Mouse (Mus musculus) stomach, embryonic 14.5 days (tissue): Measurements from ENCODE around the gene Dact3. TPM values are rescaled to one million over a fixed set of nuclear protein-coding genes. Genes with fewer than 3 reads are reported as not detected.

Experiments used
- ATAC-seq: fragments of 200-750 bp; cut with Nextera tagmentation; 2 replicates; pipeline ENCODE4 v1.8.0; 2017; ENCODE audit warnings: low read depth, moderate TSS enrichment; ENCODE audit not compliant: insufficient number of reproducible peaks, insufficient read depth, low FRiP score
- H3K27ac ChIP-seq: fragments of 300-500 bp; sonication (generic); 2 replicates; pipeline ENCODE4 v1.5.1; 2014; ENCODE audit warnings: mild to moderate bottlenecking, low read length, moderate library complexity, mixed read lengths
- H3K27me3 ChIP-seq: fragments of 300-500 bp; sonication (generic); 2 replicates; pipeline ENCODE4 v1.6.1; 2014; ENCODE audit warnings: low read length, control low read depth, mixed read lengths; ENCODE audit not compliant: control insufficient read depth, insufficient read depth
- H3K36me3 ChIP-seq: fragments of 300-500 bp; sonication (generic); 2 replicates; pipeline ENCODE4 v1.6.1; 2014; ENCODE audit warnings: mild to moderate bottlenecking, control low read depth, low read length, moderate library complexity, mixed read lengths; ENCODE audit not compliant: control insufficient read depth, insufficient read depth
- H3K4me1 ChIP-seq: fragments of 300-500 bp; sonication (generic); 2 replicates; pipeline ENCODE4 v1.6.1; 2014; ENCODE audit warnings: low read length, control low read depth, mixed read lengths; ENCODE audit not compliant: control insufficient read depth, insufficient read depth
- H3K4me2 ChIP-seq: fragments of 300-500 bp; sonication (generic); replicated peaks from 2 replicates; pipeline ENCODE4 v1.6.1; 2014; ENCODE audit warnings: low read depth, low read length, control low read depth
- H3K4me3 ChIP-seq: fragments of 300-500 bp; sonication (generic); 2 replicates; pipeline ENCODE4 v1.5.1; 2014; ENCODE audit warnings: low read depth, low read length, control low read depth
- H3K9ac ChIP-seq: fragments of 300-500 bp; sonication (generic); replicated peaks from 2 replicates; pipeline ENCODE4 v1.6.1; 2014; ENCODE audit warnings: low read depth, mild to moderate bottlenecking, control low read depth, low read length, moderate library complexity, mixed read lengths
- H3K9me3 ChIP-seq: fragments of 300-500 bp; sonication (generic); 2 replicates; pipeline ENCODE4 v1.6.1; 2016; ENCODE audit warnings: low read depth, low read length, control low read depth; ENCODE audit not compliant: control insufficient read depth
- WGBS: fragments of 180-500 bp; shearing (Covaris S2); extraction: QIAGEN DNeasy Blood & Tissue Kit; methylation state at CpG from one replicate; pipeline ENCODE4 v1.1.7; 2014; 5-methylcytosine and 5-hydroxymethylcytosine counted together
- polyA plus RNA-seq: library from polyadenylated mRNA; unstranded; fragments of >200 nt; fragmentation: Nextera tagmentation; extraction: Ambion mirVana; gene quantifications from 2 replicates; pipeline ENCODE4 v1.2.1, GENCODE M21; 2014

The Dact3 gene
- polyA plus RNA-seq, 1 experiment from 2014 or later: 5.5 TPM

- no peak for ATAC-seq
- no peak overlapping the region for H3K9ac ChIP-seq
- H3K27me3 ChIP-seq: no peaks in the 10 kb centered on the region
- H3K27ac ChIP-seq: no peak overlapping the region
- no peaks in the 10 kb centered on the region for H3K9me3 ChIP-seq
- no peaks in the 10 kb centered on the region for H3K36me3 ChIP-seq
- peaks cover 18% of the 10 kb centered on the region; the same call in 1 of the 2 replicates for H3K4me1 ChIP-seq
- peak overlapping the region; percentile 9; the same call in 1 of the 2 replicates for H3K4me3 ChIP-seq
- WGBS: 25% methylated on average over 10 of the region's 10 CpGs
- H3K4me2 ChIP-seq: peak overlapping the region; percentile 40
Measured at GRCm38 (mm10) chr7:16895511-16895910, 20.4 kb downstream of the Dact3 start.

- H3K9me3 ChIP-seq: no peaks in the 10 kb centered on the region
- WGBS: 42% methylated on average over 5 of the region's 5 CpGs
- no peak overlapping the region for H3K27ac ChIP-seq
- no peak for ATAC-seq
- H3K9ac ChIP-seq: no peak overlapping the region
- H3K4me2 ChIP-seq: no peak overlapping the region
- no peaks in the 10 kb centered on the region for H3K27me3 ChIP-seq
- H3K4me1 ChIP-seq: peaks cover 7% of the 10 kb centered on the region
- H3K36me3 ChIP-seq: no peaks in the 10 kb centered on the region
- no peak overlapping the region for H3K4me3 ChIP-seq
Measured at GRCm38 (mm10) chr7:16900526-16900925, 25.4 kb downstream of the Dact3 start.

- H3K36me3 ChIP-seq: no peaks in the 10 kb centered on the region
- no peak for ATAC-seq
- WGBS: 85% methylated on average over 2 of the region's 2 CpGs
- H3K27me3 ChIP-seq: no peaks in the 10 kb centered on the region
- peaks cover 29% of the 10 kb centered on the region for H3K4me1 ChIP-seq
- H3K27ac ChIP-seq: no peak overlapping the region
- no peak overlapping the region for H3K4me2 ChIP-seq
- no peaks in the 10 kb centered on the region for H3K9me3 ChIP-seq
- H3K4me3 ChIP-seq: no peak overlapping the region
- no peak overlapping the region for H3K9ac ChIP-seq
Measured at GRCm38 (mm10) chr7:16903439-16903955, 28.4 kb downstream of the Dact3 start.

DNA sequence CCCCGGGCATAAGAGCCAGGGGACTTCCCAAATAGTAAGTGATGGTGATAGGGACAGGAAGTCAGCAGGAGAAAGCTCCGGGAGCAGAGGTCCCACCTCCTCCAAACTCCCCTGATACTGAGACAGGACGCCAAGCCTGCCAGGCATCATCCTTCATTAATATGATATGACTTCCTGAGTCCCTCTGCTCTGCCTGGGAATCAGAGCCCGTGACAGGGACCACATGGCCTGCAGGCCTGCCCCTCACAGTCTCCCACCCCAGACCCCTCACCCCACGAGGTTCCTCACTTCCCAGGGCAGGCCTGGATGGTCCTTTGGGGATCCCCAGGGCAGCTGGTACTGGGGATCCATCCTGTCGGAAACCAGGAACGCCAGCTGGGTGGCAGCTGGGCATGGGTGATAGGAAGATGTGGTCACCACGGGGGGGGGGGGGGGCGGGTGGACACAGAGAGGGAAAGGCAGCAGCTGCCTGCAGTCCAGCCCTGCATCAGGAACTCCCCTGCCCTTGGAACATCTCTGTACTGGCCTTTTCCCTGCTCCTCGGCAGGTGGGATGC is 29.1 kb downstream of the Dact3 start:
- Histone ChIP-seq H3K4me1 (peaks cover 35% of the 10 kb centered on the region), H3K9ac (no peak overlapping the region), H3K27ac (no peak overlapping the region), H3K4me2 (no peak overlapping the region), H3K9me3 (no peaks in the 10 kb centered on the region), H3K27me3 (no peaks in the 10 kb centered on the region), H3K36me3 (no peaks in the 10 kb centered on the region), H3K4me3 (no peak overlapping the region)
- ATAC-seq: no peak
- WGBS: 39% methylated on average over 10 of the region's 10 CpGs

DNA sequence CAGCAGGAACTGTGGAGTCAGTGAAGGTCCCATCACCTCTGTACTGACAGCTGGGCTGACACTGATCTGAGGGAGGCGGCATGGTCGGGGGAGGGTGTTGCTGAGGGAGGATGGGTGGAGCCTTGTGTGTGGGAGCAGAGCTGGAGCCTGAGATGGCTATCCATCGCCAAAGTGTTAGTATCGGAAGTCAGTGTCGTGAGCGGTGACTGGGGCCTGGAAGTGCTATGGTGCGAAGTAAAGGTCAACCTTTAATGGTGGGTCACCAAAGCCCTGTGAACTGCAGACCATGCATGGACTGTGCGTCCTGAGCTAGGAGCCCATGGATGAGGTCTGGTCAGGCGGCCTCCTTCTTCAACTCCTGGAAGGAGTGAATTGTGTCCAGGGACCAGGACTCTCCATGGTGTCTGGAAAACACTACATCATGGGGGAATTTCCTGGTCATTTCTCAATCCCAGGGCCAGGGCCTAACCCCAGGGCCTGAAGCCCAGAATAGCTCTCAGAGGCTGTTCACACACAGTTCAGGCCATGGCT is 30.4 kb downstream of the Dact3 start:
- 45% methylated on average over 9 of the region's 9 CpGs for WGBS
- ATAC-seq: no peak
- peaks cover 38% of the 10 kb centered on the region for H3K4me1 ChIP-seq
- no peak overlapping the region for H3K9ac ChIP-seq
- H3K4me2 ChIP-seq: no peak overlapping the region
- peak overlapping the region; percentile 48; the same call in 1 of the 2 replicates for H3K27ac ChIP-seq
- no peaks in the 10 kb centered on the region for H3K36me3 ChIP-seq
- no peaks in the 10 kb centered on the region for H3K9me3 ChIP-seq
- H3K27me3 ChIP-seq: no peaks in the 10 kb centered on the region
- no peak overlapping the region for H3K4me3 ChIP-seq

DNA sequence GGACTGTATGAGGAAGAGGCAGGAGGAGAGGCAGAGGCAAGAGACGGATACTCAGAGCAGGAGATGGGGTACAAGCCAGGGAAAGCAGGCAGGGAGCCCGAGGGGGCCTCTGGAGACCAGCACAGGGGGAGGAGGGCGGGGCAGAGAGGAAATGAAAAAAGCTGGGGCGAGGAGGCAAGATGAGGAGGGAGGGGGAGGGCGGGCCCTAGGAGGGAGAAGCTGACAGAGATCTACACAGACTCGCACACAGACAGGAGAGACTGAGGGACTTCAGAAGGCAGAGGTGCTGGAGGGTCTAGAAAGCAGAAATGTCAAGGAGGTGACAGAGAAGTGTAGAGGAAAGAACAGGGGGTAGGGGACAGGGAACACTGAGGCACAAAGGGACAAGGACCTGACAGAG is 31.2 kb downstream of the Dact3 start, which contains the start of gene Ptgir:
Ptgir (plus strand) TSS at position 210 of the 400 bp plus-strand sequence.
- no peak within 1 kb of the TSS for H3K4me3 ChIP-seq
- H3K36me3 ChIP-seq: no peaks in the 10 kb centered on the region
- no peak within 1 kb of the TSS; the same call in 1 of the 2 replicates for H3K9ac ChIP-seq
- 11% methylated on average over 6 of the region's 6 CpGs for WGBS
- 0 out of 2 replicates have a peak within 1 kb of the TSS, but pooled peaks have one; percentile 15 for H3K4me2 ChIP-seq
- H3K4me1 ChIP-seq: peaks cover 38% of the 10 kb centered on the region
- no peaks in the 10 kb centered on the region for H3K27me3 ChIP-seq
- H3K27ac ChIP-seq: peak within 1 kb of the TSS; percentile 48; the same call in 1 of the 2 replicates
- H3K9me3 ChIP-seq: no peaks in the 10 kb centered on the region
- no peak for ATAC-seq

DNA sequence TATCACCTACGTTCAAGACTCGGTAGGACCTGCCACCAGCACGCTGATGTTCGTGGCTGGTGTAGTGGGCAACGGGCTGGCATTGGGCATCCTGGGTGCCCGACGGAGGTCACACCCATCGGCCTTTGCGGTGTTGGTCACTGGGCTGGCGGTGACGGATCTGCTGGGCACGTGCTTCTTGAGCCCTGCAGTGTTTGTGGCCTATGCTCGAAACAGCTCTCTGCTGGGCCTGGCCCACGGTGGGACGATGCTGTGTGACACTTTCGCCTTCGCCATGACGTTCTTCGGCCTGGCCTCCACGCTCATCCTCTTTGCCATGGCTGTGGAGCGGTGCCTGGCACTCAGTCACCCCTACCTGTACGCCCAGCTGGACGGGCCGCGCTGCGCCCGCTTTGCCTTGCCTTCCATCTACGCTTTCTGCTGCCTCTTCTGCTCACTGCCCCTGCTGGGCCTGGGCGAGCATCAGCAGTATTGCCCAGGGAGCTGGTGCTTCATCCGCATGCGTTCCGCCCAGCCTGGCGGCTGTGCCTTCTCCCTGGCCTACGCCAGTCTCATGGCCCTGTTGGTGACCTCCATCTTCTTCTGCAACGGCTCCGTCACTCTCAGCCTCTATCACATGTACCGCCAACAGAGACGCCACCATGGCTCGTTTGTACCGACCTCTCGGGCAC is 31.9 kb downstream of the Dact3 start:
- Histone ChIP-seq H3K4me3 (no peak overlapping the region), H3K9ac (no peak overlapping the region; the same call in 1 of the 2 replicates), H3K27me3 (no peaks in the 10 kb centered on the region), H3K4me2 (no peak overlapping the region), H3K36me3 (no peaks in the 10 kb centered on the region), H3K27ac (no peak overlapping the region), H3K9me3 (no peaks in the 10 kb centered on the region), H3K4me1 (peaks cover 38% of the 10 kb centered on the region)
- 93% methylated on average over 41 of the region's 41 CpGs for WGBS
- ATAC-seq: no peak

- H3K27me3 ChIP-seq: no peaks in the 10 kb centered on the region
- no peaks in the 10 kb centered on the region for H3K9me3 ChIP-seq
- WGBS: 52% methylated on average over 7 of the region's 7 CpGs
- H3K4me1 ChIP-seq: peaks cover 38% of the 10 kb centered on the region
- H3K9ac ChIP-seq: no peak overlapping the region
- 0 out of 2 replicates have a peak overlapping the region, but pooled peaks have one; percentile 10 for H3K4me2 ChIP-seq
- no peak overlapping the region for H3K4me3 ChIP-seq
- ATAC-seq: no peak
- H3K36me3 ChIP-seq: no peaks in the 10 kb centered on the region
- H3K27ac ChIP-seq: no peak overlapping the region
Measured at GRCm38 (mm10) chr7:16907842-16908241, 32.7 kb downstream of the Dact3 start.
